Mouse (Mus musculus) MEL (cell line): ENCODE data around the gene Fam81a. TPM values are rescaled to one million over a fixed set of nuclear protein-coding genes. Genes with fewer than 3 reads are reported as not detected.

Experiments used
- DNase-seq: peaks from one replicate; pipeline ENCODE4 v3.0.0; 2011; ENCODE audit warnings: low read depth, low spot score
- H3K27ac ChIP-seq: 2 replicates; pipeline ENCODE4 v1.5.1; 2012; ENCODE audit warnings: low read depth, mild to moderate bottlenecking, control low read depth, low read length, moderate library complexity; ENCODE audit not compliant: control insufficient read depth
- H3K27me3 ChIP-seq, 2 experiments: fragments of 150-350 bp in 1 of 2; sonication (generic) in 1 of 2; 2 replicates each; pipeline ENCODE4 v1.6.1; 2012; ENCODE audit warnings: low read length in 2 of 2, mild to moderate bottlenecking in 2 of 2, improper control_type of control experiment in 1 of 2, moderate library complexity in 1 of 2; ENCODE audit not compliant: insufficient read depth in 2 of 2, control insufficient read depth in 1 of 2
- H3K36me3 ChIP-seq, 2 experiments: 2 replicates each; pipeline ENCODE4 v1.6.1; 2012 to 2014; ENCODE audit warnings: low read length in 2 of 2, improper control_type of control experiment in 1 of 2, inconsistent platforms in 1 of 2, mild to moderate bottlenecking in 1 of 2; ENCODE audit not compliant: insufficient read depth in 2 of 2, control insufficient read depth in 1 of 2
- H3K4me1 ChIP-seq, 2 experiments: fragments of 150-350 bp in 1 of 2; sonication (generic) in 1 of 2; 2 replicates each; pipeline ENCODE4 v1.6.1; 2012; ENCODE audit warnings: low read length in 2 of 2, improper control_type of control experiment in 1 of 2, mild to moderate bottlenecking in 1 of 2; ENCODE audit not compliant: insufficient read depth in 2 of 2, control insufficient read depth in 1 of 2
- H3K4me3 ChIP-seq, 2 experiments: fragments of 150-350 bp in 1 of 2; sonication (generic) in 1 of 2; 2 replicates each; pipeline ENCODE4 v1.5.1; 2012; ENCODE audit warnings: low read depth in 2 of 2, low read length in 2 of 2, mild to moderate bottlenecking in 2 of 2, moderate library complexity in 2 of 2, control low read depth in 1 of 2, improper control_type of control experiment in 1 of 2; ENCODE audit not compliant: control insufficient read depth in 1 of 2, insufficient read depth in 1 of 2
- H3K79me2 ChIP-seq: 2 replicates; pipeline ENCODE4 v1.6.1; 2012; ENCODE audit warnings: mild to moderate bottlenecking, low read length, moderate library complexity; ENCODE audit not compliant: control insufficient read depth, poor library complexity, insufficient read depth
- H3K9ac ChIP-seq: 2 replicates; pipeline ENCODE4 v1.6.1; 2012; ENCODE audit warnings: low read depth, mild to moderate bottlenecking, control low read depth, low read length, moderate library complexity; ENCODE audit not compliant: control insufficient read depth, poor library complexity, severe bottlenecking
- H3K9me3 ChIP-seq: fragments of 150-350 bp; sonication (generic); replicated peaks from 2 replicates; pipeline ENCODE4 v1.6.1; 2012; ENCODE audit warnings: mild to moderate bottlenecking, low read length, improper control_type of control experiment, moderate library complexity; ENCODE audit not compliant: insufficient read depth
- BHLHE40 ChIP-seq: IDR thresholded peaks from 2 replicates; pipeline ENCODE4 v1.6.1; 2012; ENCODE audit warnings: low read depth, mild to moderate bottlenecking, inconsistent platforms, low read length, improper control_type of control experiment, borderline replicate concordance
- CHD1 ChIP-seq: IDR thresholded peaks from 2 replicates; pipeline ENCODE4 v1.6.1; 2012; ENCODE audit warnings: low read depth, mild to moderate bottlenecking, inconsistent platforms, low read length, improper control_type of control experiment
- CTCF ChIP-seq, 3 experiments: IDR thresholded peaks in 2 of 3; conservative IDR thresholded peaks in 1 of 3; 2 replicates each; pipeline ENCODE4 v1.5.1; 2011 to 2012; ENCODE audit warnings: low read length in 3 of 3, low read depth in 2 of 3, mild to moderate bottlenecking in 2 of 3, improper control_type of control experiment in 1 of 3, inconsistent platforms in 1 of 3, mixed read lengths in 1 of 3, moderate library complexity in 1 of 3; ENCODE audit not compliant: control insufficient read depth in 1 of 3, insufficient read depth in 1 of 3, poor library complexity in 1 of 3, severe bottlenecking in 1 of 3
- E2F4 ChIP-seq: IDR thresholded peaks from 2 replicates; pipeline ENCODE4 v1.6.1; 2011; ENCODE audit warnings: low read depth, low read length, improper control_type of control experiment, borderline replicate concordance
- ELF1 ChIP-seq: IDR thresholded peaks from 2 replicates; pipeline ENCODE4 v1.6.1; 2014; ENCODE audit warnings: low read depth, mild to moderate bottlenecking, inconsistent platforms, low read length, improper control_type of control experiment, moderate library complexity
- EP300 ChIP-seq, 2 experiments: IDR thresholded peaks; 2 replicates each; pipeline ENCODE4 v1.6.1; 2011; ENCODE audit warnings: improper control_type of control experiment in 2 of 2, low read length in 2 of 2, low read depth in 1 of 2, mild to moderate bottlenecking in 1 of 2
- ETS1 ChIP-seq: IDR thresholded peaks from 2 replicates; pipeline ENCODE4 v1.6.1; 2012; ENCODE audit warnings: low read depth, mild to moderate bottlenecking, inconsistent platforms, low read length, improper control_type of control experiment, moderate library complexity
- GATA1 ChIP-seq: IDR thresholded peaks from 2 replicates; pipeline ENCODE4 v1.6.1; 2011; ENCODE audit warnings: low read depth, low read length, improper control_type of control experiment
- MAFK ChIP-seq: IDR thresholded peaks from 2 replicates; pipeline ENCODE4 v1.6.1; 2011; ENCODE audit warnings: low read depth, mild to moderate bottlenecking, low read length, improper control_type of control experiment, borderline replicate concordance
- MAX ChIP-seq: IDR thresholded peaks from 2 replicates; pipeline ENCODE4 v1.6.1; 2011; ENCODE audit warnings: low read length, improper control_type of control experiment
- MAZ ChIP-seq: IDR thresholded peaks from 2 replicates; pipeline ENCODE4 v1.6.1; 2012; ENCODE audit warnings: low read depth, mild to moderate bottlenecking, inconsistent platforms, low read length, improper control_type of control experiment
- MEF2A ChIP-seq: IDR thresholded peaks from 2 replicates; pipeline ENCODE4 v1.6.1; 2014; ENCODE audit warnings: low read depth, mild to moderate bottlenecking, inconsistent platforms, low read length, improper control_type of control experiment; ENCODE audit not compliant: poor library complexity, insufficient replicate concordance, severe bottlenecking; ENCODE audit errors: extremely low read depth
- NELFE ChIP-seq: IDR thresholded peaks from 2 replicates; pipeline ENCODE4 v1.6.1; 2011; ENCODE audit warnings: low read depth, low read length, improper control_type of control experiment
- POLR2A ChIP-seq, 2 experiments: IDR thresholded peaks; 2 replicates each; pipeline ENCODE4 v1.6.1; 2011 to 2012; ENCODE audit warnings: low read length in 2 of 2, mild to moderate bottlenecking in 2 of 2, control low read depth in 1 of 2, improper control_type of control experiment in 1 of 2, low read depth in 1 of 2, moderate library complexity in 1 of 2; ENCODE audit not compliant: control insufficient read depth in 1 of 2, insufficient read depth in 1 of 2, poor library complexity in 1 of 2
- POLR2AphosphoS5 ChIP-seq: IDR thresholded peaks from 2 replicates; pipeline ENCODE4 v1.6.1; 2012; ENCODE audit warnings: low read depth, borderline replicate concordance, mild to moderate bottlenecking, inconsistent platforms, low read length, moderate library complexity, mixed read lengths
- TAL1 ChIP-seq: IDR thresholded peaks from 2 replicates; pipeline ENCODE4 v1.6.1; 2012; ENCODE audit warnings: mild to moderate bottlenecking, inconsistent platforms, low read length, moderate library complexity, mixed read lengths
- TBP ChIP-seq: IDR thresholded peaks from 2 replicates; pipeline ENCODE4 v1.8.0; 2011; ENCODE audit warnings: low read depth, low read length, improper control_type of control experiment
- UBTF ChIP-seq: IDR thresholded peaks from 2 replicates; pipeline ENCODE4 v1.6.1; 2012; ENCODE audit warnings: low read depth, mild to moderate bottlenecking, inconsistent platforms, low read length, improper control_type of control experiment, moderate library complexity, borderline replicate concordance; ENCODE audit not compliant: insufficient read depth
- USF2 ChIP-seq, 2 experiments: IDR thresholded peaks; 2 replicates each; pipeline ENCODE4 v1.6.1; 2011 to 2012; ENCODE audit warnings: improper control_type of control experiment in 2 of 2, low read length in 2 of 2, borderline replicate concordance in 1 of 2, inconsistent platforms in 1 of 2, low read depth in 1 of 2, mild to moderate bottlenecking in 1 of 2; ENCODE audit not compliant: insufficient read depth in 1 of 2
- polyA plus RNA-seq, 2 experiments: library from polyadenylated mRNA; stranded (reverse) in 1 of 2; unstranded in 1 of 2; fragments of >175 nt in 1 of 2; fragments of >200 nt in 1 of 2; gene quantifications; 2 replicates each; pipeline versions ENCODE4 v1.2.1 to v1.2.4; 2012; ENCODE audit warnings: low replicate concordance in 2 of 2, low read depth in 1 of 2; ENCODE audit not compliant: insufficient read length in 2 of 2, insufficient read depth in 1 of 2, missing spikeins in 1 of 2
- total RNA-seq: library from RNA; depleted of rRNA; stranded (reverse); fragments of 300-350 nt; gene quantifications from 2 replicates; pipeline ENCODE4 v1.2.3, GENCODE M21; 2012

Fam81a gene
- total and polyA plus RNA-seq, 3 experiments = not detected

DNA sequence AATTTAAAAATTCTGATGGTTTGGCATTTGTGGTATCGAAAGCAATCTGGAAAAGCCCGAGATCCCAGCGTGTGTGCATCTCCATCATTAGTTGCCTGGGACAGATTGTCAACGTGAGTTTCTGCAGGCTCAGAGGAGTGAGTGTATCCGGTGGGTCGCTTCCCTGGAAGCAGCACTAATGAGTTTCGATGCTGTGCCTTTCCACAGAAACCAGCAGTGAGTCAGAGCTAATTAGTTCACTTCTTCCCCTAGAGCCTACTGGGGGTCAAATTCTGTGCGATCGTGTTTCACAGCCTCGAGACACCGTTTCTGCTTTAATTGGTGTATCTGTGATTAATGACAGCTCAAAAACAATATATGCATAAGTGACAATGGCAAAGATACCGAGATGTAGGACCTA, 39.4 kb upstream of the Fam81a start (continued):
- TF ChIP-seq CHD1 (no peak), POLR2AphosphoS5 (no peak)
- TF ChIP-seq, all 39 proteins: peak for 0

DNA sequence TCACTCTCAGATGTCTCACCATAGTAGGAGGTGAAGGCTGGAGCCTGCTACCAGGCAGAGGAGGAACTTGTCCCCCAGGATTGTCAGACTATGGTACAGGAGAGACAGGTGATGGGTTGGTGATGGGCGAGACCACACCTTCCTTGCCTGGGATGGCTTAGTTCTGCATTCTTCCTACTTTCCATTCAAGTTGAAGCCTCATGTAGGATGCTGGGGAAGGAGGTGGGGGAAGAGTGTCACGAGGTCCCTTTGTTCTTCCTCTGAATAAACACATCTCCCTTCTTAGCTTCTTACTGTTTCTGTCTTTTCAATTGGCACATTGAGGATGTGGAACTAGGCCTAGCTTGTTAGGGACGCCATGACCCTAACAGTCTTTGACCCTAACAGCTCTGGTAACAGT, 33.9 kb upstream of the Fam81a start:
- Histone ChIP-seq H3K79me2 (no peaks in the 10 kb centered on the region), H3K4me1 (no peaks in the 10 kb centered on the region), H3K36me3 (no peaks in the 10 kb centered on the region), H3K4me3 (no peak overlapping the region), H3K9me3 (no peaks in the 10 kb centered on the region), H3K27me3 (no peaks in the 10 kb centered on the region; a peak in 1 of 4 replicates), H3K27ac (no peak overlapping the region), H3K9ac (no peak overlapping the region)
- TF ChIP-seq USF2 (IDR thresholded peaks at IDR 0.05; ENCODE audit: borderline replicate concordance in 1 of 2, insufficient read depth in 1 of 2, low read depth in 1 of 2, low read length in 2 of 2) (no peak), BHLHE40 (no peak), ELF1 (no peak), NELFE (no peak)
- no peak for DNase-seq

DNA sequence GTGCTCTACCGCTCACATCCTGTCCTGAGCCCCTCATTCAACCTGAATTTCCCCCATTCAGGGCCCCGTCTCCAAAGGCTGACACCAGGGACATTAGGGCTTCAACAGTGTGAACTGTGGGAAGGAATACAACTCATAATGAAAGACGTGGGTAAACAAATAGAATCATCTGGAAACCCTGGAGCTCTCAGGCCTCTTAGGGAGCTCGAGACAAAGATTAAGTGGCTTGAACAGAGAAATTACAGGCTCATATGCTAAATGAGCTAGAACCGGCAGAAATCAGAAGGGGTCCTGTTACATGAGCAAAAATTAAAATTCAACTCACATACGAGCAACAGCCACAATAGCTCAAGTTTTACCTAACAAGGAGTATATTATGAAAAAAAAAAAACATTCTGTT, 32.5 kb upstream of the Fam81a start:
- no peaks in the 10 kb centered on the region for H3K9me3 ChIP-seq
- H3K4me3 ChIP-seq = no peak overlapping the region
- no peaks in the 10 kb centered on the region; a peak in 1 of 4 replicates for H3K27me3 ChIP-seq
- H3K4me1 ChIP-seq = no peaks in the 10 kb centered on the region
- no peak overlapping the region for H3K27ac ChIP-seq
- DNase-seq = no peak
- no peaks in the 10 kb centered on the region for H3K36me3 ChIP-seq
- no peaks in the 10 kb centered on the region for H3K79me2 ChIP-seq
- TF ChIP-seq TBP = no peak
- TF ChIP-seq EP300 (IDR thresholded peaks at IDR 0.05; ENCODE audit: low read depth in 1 of 2, low read length in 2 of 2) = no peak
- TF ChIP-seq BHLHE40 = no peak
- no peak for TF ChIP-seq TAL1
- no peak overlapping the region for H3K9ac ChIP-seq

DNA sequence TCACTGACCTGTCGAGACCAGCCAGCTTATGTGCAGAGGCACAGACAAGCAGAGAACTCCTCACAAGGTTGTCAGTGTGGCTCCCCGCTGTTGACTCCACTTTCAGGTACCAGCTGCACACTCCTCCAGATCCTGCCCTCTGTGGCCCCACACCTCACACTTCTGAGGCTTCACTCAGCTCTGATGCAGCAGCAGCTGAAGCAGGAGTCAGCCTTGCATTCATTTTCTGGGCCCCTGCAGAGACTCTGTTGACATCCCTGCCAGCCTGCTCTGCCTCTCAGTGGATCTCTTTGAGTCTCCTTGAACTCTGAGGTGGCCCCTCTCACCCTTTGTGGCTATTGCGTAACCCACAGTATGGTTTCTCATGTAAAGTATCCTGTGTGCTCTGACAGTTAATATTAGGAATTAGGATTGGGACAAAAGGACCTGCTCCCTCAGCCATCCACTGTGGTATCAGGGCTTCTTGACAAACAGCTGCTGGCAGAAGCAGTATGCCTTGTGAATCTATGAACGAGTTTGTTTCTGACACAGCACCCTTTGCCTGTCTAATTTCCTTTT, 32.0 kb upstream of the Fam81a start:
- Histone ChIP-seq H3K27me3 (no peaks in the 10 kb centered on the region; a peak in 1 of 4 replicates), H3K4me1 (no peaks in the 10 kb centered on the region), H3K79me2 (no peaks in the 10 kb centered on the region), H3K27ac (no peak overlapping the region), H3K9ac (no peak overlapping the region), H3K36me3 (no peaks in the 10 kb centered on the region), H3K9me3 (no peaks in the 10 kb centered on the region), H3K4me3 (no peak overlapping the region)
- no peak for DNase-seq
- TF ChIP-seq MEF2A (no peak), ETS1 (no peak), MAFK (no peak), MAX (no peak), CTCF (IDR thresholded peaks at IDR 0.05 in 2 of 3, conservative IDR thresholded peaks at IDR 0.05 in 1 of 3; ENCODE audit: control insufficient read depth in 1 of 3, insufficient read depth in 1 of 3, low read depth in 2 of 3, low read length in 3 of 3, poor library complexity in 1 of 3, severe bottlenecking in 1 of 3) (no peak), MAZ (no peak), UBTF (no peak), POLR2A (IDR thresholded peaks at IDR 0.05; ENCODE audit: control insufficient read depth in 1 of 2, insufficient read depth in 1 of 2, low read depth in 1 of 2, low read length in 2 of 2, poor library complexity in 1 of 2) (no peak), E2F4 (no peak), GATA1 (no peak)
